Mouse (Mus musculus) cerebellum, postnatal 14 days (tissue): ENCODE data around the gene Pisd.
A peak's percentile ranks its signal among the peaks of the same experiment; 100 is the strongest.
"Not testable (repeated sequence)": the region's sequence is repeated elsewhere in the genome, so short reads cannot be mapped to it uniquely, and the experiment has no call there.

Experiments used
- DNase-seq, 2 experiments: peaks; one replicate each; pipeline ENCODE4 v3.0.0; 2021; ENCODE audit warnings: mixed read lengths in 2 of 2

Pisd gene

GRCm38 (mm10) chr5:32785313-32785915, at the start of gene Pisd:
Pisd (minus strand) TSS chr5:32785646.
- DNase-seq: peak; percentile 97 to 98

- no peak for DNase-seq
Measured at GRCm38 (mm10) chr5:32834497-32834896, 49.1 kb upstream of the Pisd start.

- no peak for DNase-seq
Measured at GRCm38 (mm10) chr5:32830054-32830453, 44.6 kb upstream of the Pisd start.

GRCm38 (mm10) chr5:32828766-32829165, 43.3 kb upstream of the Pisd start:
- DNase-seq: not testable (repeated sequence)

- DNase-seq: no peak
Measured at GRCm38 (mm10) chr5:32827009-32827408, 41.6 kb upstream of the Pisd start, which contains the start of gene Gm20671. Gm20671 (minus strand) TSS chr5:32827109.

GRCm38 (mm10) chr5:32820471-32820870, 35.0 kb upstream of the Pisd start:
- DNase-seq: no peak

GRCm38 (mm10) chr5:32815396-32815795, 29.9 kb upstream of the Pisd start:
- DNase-seq: peak; percentile 28 to 54

GRCm38 (mm10) chr5:32786454-32786853, 1.0 kb upstream of the Pisd start:
- not testable (repeated sequence) for DNase-seq

GRCm38 (mm10) chr5:32784726-32785125, 720 bp downstream of the Pisd start:
- peak in 1 of 2 experiments; percentile 5 for DNase-seq

GRCm38 (mm10) chr5:32781596-32781995, 3.9 kb downstream of the Pisd start:
- no peak for DNase-seq

GRCm38 (mm10) chr5:32778168-32778567, 7.3 kb downstream of the Pisd start:
- no peak for DNase-seq

- DNase-seq: peak in 1 of 2 experiments; percentile 19
Measured at GRCm38 (mm10) chr5:32772361-32772760, 13.1 kb downstream of the Pisd start.

- DNase-seq: no peak
Measured at GRCm38 (mm10) chr5:32767636-32768373, 17.6 kb downstream of the Pisd start.

GRCm38 (mm10) chr5:32767004-32767403, 18.4 kb downstream of the Pisd start:
- DNase-seq: no peak

GRCm38 (mm10) chr5:32761566-32762140, 23.8 kb downstream of the Pisd start:
- no peak for DNase-seq

- no peak for DNase-seq
Measured at GRCm38 (mm10) chr5:32760787-32761186, 24.7 kb downstream of the Pisd start.

GRCm38 (mm10) chr5:32760352-32760751, 25.1 kb downstream of the Pisd start:
- DNase-seq: not testable (repeated sequence)

- no peak for DNase-seq
Measured at GRCm38 (mm10) chr5:32759662-32760061, 25.8 kb downstream of the Pisd start.

GRCm38 (mm10) chr5:32756141-32756540, 29.3 kb downstream of the Pisd start:
- no peak for DNase-seq

- DNase-seq: no peak
Measured at GRCm38 (mm10) chr5:32751736-32752135, 33.7 kb downstream of the Pisd start.

- no peak for DNase-seq
Measured at GRCm38 (mm10) chr5:32748936-32749335, 36.5 kb downstream of the Pisd start.

GRCm38 (mm10) chr5:32747650-32748375, 37.6 kb downstream of the Pisd start:
- DNase-seq: peak; percentile 72 to 76
